Comparison of ENCODE assay signal across 10 mouse cellular contexts in genomic region chr9:117583638-117584037, GRCm38 (mm10). TPM values are rescaled to one million over a fixed set of nuclear protein-coding genes. Genes with fewer than 3 reads are reported as not detected.
DNase-seq lines count a peak whose midpoint lies in the region; ATAC-seq and TF ChIP-seq lines count a peak whose summit lies in the region.
"Had no signal": no experiment of that assay in that cellular context is flagged by ENCODE, and none has a peak within 500 bp of the region (broad histone marks: within the 10 kb centered on the region; RNA-seq: fewer than 3 reads in every experiment).

No protein-coding gene starts in this region.

- H3K27me3 ChIP-seq in lung, embryonic 14.5 days (ENCODE audit: insufficient read depth, low read length): no peaks in the 10 kb centered on the region

- peak; percentile 70 for TF ChIP-seq CTCF in lung, embryonic 14.5 days (IDR thresholded peaks at IDR 0.05; ENCODE audit: low read depth)

- ATAC-seq in lung, embryonic 14.5 days (ENCODE audit: insufficient read depth): peak; percentile 85
- no peak for ATAC-seq in granulocyte monocyte progenitor cell, adult 5-6 weeks (replicated peaks; ENCODE audit: poor library complexity, severe bottlenecking)
- no peak for ATAC-seq in erythroid progenitor cell, adult 5-6 weeks (replicated peaks; ENCODE audit: low FRiP score, poor library complexity, severe bottlenecking)
- ATAC-seq: midbrain, embryonic 16.5 days had no signal

- no peaks in the 10 kb centered on the region for H3K36me3 ChIP-seq in lung, embryonic 14.5 days (ENCODE audit: insufficient read depth)

- H3K4me1 ChIP-seq in lung, embryonic 14.5 days (ENCODE audit: insufficient read depth): no peaks in the 10 kb centered on the region

- no peaks in the 10 kb centered on the region; the same call in 1 of the 2 replicates for H3K9me3 ChIP-seq in lung, embryonic 14.5 days (ENCODE audit: low read depth, low read length)

- no peak overlapping the region for H3K4me2 ChIP-seq in lung, embryonic 14.5 days

- H3K4me3 ChIP-seq in lung, embryonic 14.5 days (ENCODE audit: low read depth, low read length): no peak overlapping the region

- H3K27ac ChIP-seq in lung, embryonic 14.5 days (ENCODE audit: low read depth): no peak overlapping the region

- no peak overlapping the region for H3K9ac ChIP-seq in lung, embryonic 14.5 days

- WGBS in lung, embryonic 14.5 days: 35% methylated on average over 7 of the region's 7 CpGs

- peak; percentile 11 for DNase-seq in heart, postnatal 4 days
- no peak for DNase-seq in heart, adult 11 months
- DNase-seq in lung, embryonic 14.5 days: peak; percentile 97
- DNase-seq in lung, postnatal 25 days (ENCODE audit: low spot score): no peak
- DNase-seq in embryo, embryonic 11.5 days (ENCODE audit: low read depth, low spot score): peak; percentile 11
- DNase-seq in right cerebral cortex, postnatal 10 days (ENCODE audit: low spot score in 2 of 2): peak; percentile 35
- DNase-seq: layer of hippocampus, postnatal 36 days had no signal

RNA-seq across cellular contexts. Expression of gene Rbms3, which starts 46.1 kb away (rescaled TPM):
- 10 to 100 TPM; 34.4 to 37.0 TPM for total RNA-seq in heart, postnatal 4 days (2021)
- 116 and 117 TPM in 2 replicates for polyA plus RNA-seq in lung, embryonic 14.5 days (2014; fragmentation: Nextera tagmentation; extraction: Ambion mirVana)
- total RNA-seq in granulocyte monocyte progenitor cell, adult 5-6 weeks (2014; fragmentation: Nextera tagmentation): not detected in 2 replicates
- not detected in 2 replicates for total RNA-seq in granulocyte monocyte progenitor cell, adult 5-6 weeks (2017)
- total RNA-seq in erythroid progenitor cell, adult 5-6 weeks (2015; ENCODE audit: low replicate concordance): 2.2 TPM in 1 of 2 replicates, not detected in the other
- not detected in 2 replicates for total RNA-seq in erythroid progenitor cell, adult 5-6 weeks (2017; ENCODE audit: low replicate concordance)

Comparison
In these comparisons a context has a peak if more than half of its experiments do, and no peak if none do; other contexts are left out.
1. DNase-seq: peak in heart, postnatal 4 days (single experiment), lung, embryonic 14.5 days (single experiment), embryo, embryonic 11.5 days (single experiment) and right cerebral cortex, postnatal 10 days (2 of 2); none in heart, adult 11 months (single experiment) and lung, postnatal 25 days (single experiment).
2. RNA of gene Rbms3, which starts 46.1 kb away (total RNA-seq): 34.4 to 37.0 TPM in heart, postnatal 4 days; not detected in granulocyte monocyte progenitor cell, adult 5-6 weeks and 2.2 TPM in erythroid progenitor cell, adult 5-6 weeks; every median in the first group is over 10 times any median in the second.